Mouse (Mus musculus) cerebellum, adult 2 months (tissue): ENCODE measurements around the gene Camk2d.

Experiments used
- CTCF ChIP-seq: fragments of 200-500 bp; IDR thresholded peaks from 2 replicates; pipeline ENCODE4 v1.5.1; 2011; ENCODE audit warnings: low read depth, mild to moderate bottlenecking, control low read depth, low read length, moderate library complexity, borderline replicate concordance; ENCODE audit not compliant: insufficient read depth
- POLR2A ChIP-seq: fragments of 200-500 bp; IDR thresholded peaks from 2 replicates; pipeline ENCODE4 v1.6.1; 2011; ENCODE audit warnings: low read length, control low read depth, borderline replicate concordance; ENCODE audit not compliant: insufficient read depth

GRCm38 (mm10) chr3:126690627-126691505, 94.8 kb downstream of the Camk2d start:
- TF ChIP-seq POLR2A: no peak
- TF ChIP-seq CTCF: no peak
